Comparison of ENCODE assay signal across 15 mouse cellular contexts in genomic region chr15:73919207-73919606, GRCm38 (mm10).
DNase-seq lines count a peak whose midpoint lies in the region; ATAC-seq lines count a peak whose summit lies in the region.
"Had no signal": no experiment of that assay in that cellular context is flagged by ENCODE, and none has a peak within 500 bp of the region (broad histone marks: within the 10 kb centered on the region; RNA-seq: fewer than 3 reads in every experiment).

No protein-coding gene starts in this region.

- no peak overlapping the region for H3K27ac ChIP-seq in hindbrain, embryonic 10.5 days
- H3K27ac ChIP-seq: gastrocnemius, adult 2 months; heart, embryonic 13.5 days; hindbrain, embryonic 14.5 days; liver, embryonic 15.5 days; neural tube, embryonic 15.5 days had no signal

- no peaks in the 10 kb centered on the region for H3K36me3 ChIP-seq in hindbrain, embryonic 10.5 days
- H3K36me3 ChIP-seq: heart, embryonic 13.5 days; liver, embryonic 15.5 days; neural tube, embryonic 15.5 days had no signal

- no peak overlapping the region for H3K4me3 ChIP-seq in hindbrain, embryonic 10.5 days
- H3K4me3 ChIP-seq: gastrocnemius, adult 2 months; heart, embryonic 13.5 days; liver, embryonic 15.5 days; neural tube, embryonic 15.5 days had no signal

- ATAC-seq in megakaryocyte progenitor cell, adult 5-6 weeks (replicated peaks; ENCODE audit: poor library complexity): no peak
- ATAC-seq: midbrain, embryonic 16.5 days had no signal

- no peaks in the 10 kb centered on the region for H3K4me1 ChIP-seq in hindbrain, embryonic 10.5 days (replicated peaks)
- H3K4me1 ChIP-seq: liver, embryonic 15.5 days; neural tube, embryonic 15.5 days had no signal

- intact Hi-C loops in left cerebral cortex, postnatal 4 days (cut with DNase I): no loop called here

- DNase-seq in left cerebral cortex, adult 11 months (ENCODE audit: low spot score): peak; percentile 42
- DNase-seq in left cerebral cortex, postnatal 4 days: no peak
- DNase-seq in NIH3T3 (ENCODE audit: low read depth): peak; percentile 81
- DNase-seq in frontal cortex, postnatal 36 days (ENCODE audit: low spot score in 2 of 2): peak; percentile 62 to 71
- DNase-seq in urinary bladder, postnatal 14 days (ENCODE audit: low spot score): peak; percentile 40
- no peak for DNase-seq in hindbrain, embryonic 10.5 days (ENCODE audit: low spot score)
- DNase-seq: gastrocnemius, adult 2 months; kidney, adult 18-20 months; lung, postnatal 36 days had no signal

- no peaks in the 10 kb centered on the region for H3K27me3 ChIP-seq in hindbrain, embryonic 10.5 days (ENCODE audit: insufficient read depth, poor library complexity, severe bottlenecking)
- H3K27me3 ChIP-seq: liver, embryonic 15.5 days; neural tube, embryonic 15.5 days had no signal

- 92% methylated on average over 5 of the region's 5 CpGs for WGBS in hindbrain, embryonic 10.5 days

- no peaks in the 10 kb centered on the region for H3K9me3 ChIP-seq in hindbrain, embryonic 10.5 days
- H3K9me3 ChIP-seq: heart, embryonic 13.5 days; liver, embryonic 15.5 days; neural tube, embryonic 15.5 days had no signal

Comparison
In these comparisons a context has a peak if more than half of its experiments do, and no peak if none do; other contexts are left out.
1. DNase-seq: peak in left cerebral cortex, adult 11 months (single experiment), NIH3T3 (single experiment), frontal cortex, postnatal 36 days (2 of 2) and urinary bladder, postnatal 14 days (single experiment); none in left cerebral cortex, postnatal 4 days (single experiment) and hindbrain, embryonic 10.5 days (single experiment).